Mouse (Mus musculus) lung, embryonic 14.5 days (tissue): ENCODE measurements around the gene Zfp513. TPM values are rescaled to one million over a fixed set of nuclear protein-coding genes. Genes with fewer than 3 reads are reported as not detected.
"Not testable (repeated sequence)": the region's sequence is repeated elsewhere in the genome, so short reads cannot be mapped to it uniquely, and the experiment has no call there.

Experiments
- ATAC-seq: fragments of 200-750 bp; cut with Nextera tagmentation; 2 replicates; pipeline ENCODE4 v1.8.0; 2017; ENCODE audit warnings: mild to moderate bottlenecking, moderate TSS enrichment, moderate library complexity; ENCODE audit not compliant: insufficient read depth
- DNase-seq: peaks from one replicate; pipeline ENCODE4 v3.0.0-alpha.2; 2015
- H3K27ac ChIP-seq: fragments of 300-500 bp; sonication (generic); 2 replicates; pipeline ENCODE4 v1.5.1; 2014; ENCODE audit warnings: low read depth, mild to moderate bottlenecking, moderate library complexity
- H3K27me3 ChIP-seq: fragments of 300-500 bp; sonication (generic); 2 replicates; pipeline ENCODE4 v1.6.1; 2014; ENCODE audit warnings: low read length, control low read depth; ENCODE audit not compliant: insufficient read depth
- H3K36me3 ChIP-seq: fragments of 300-500 bp; sonication (generic); 2 replicates; pipeline ENCODE4 v1.6.1; 2014; ENCODE audit warnings: control low read depth; ENCODE audit not compliant: insufficient read depth
- H3K4me1 ChIP-seq: fragments of 300-500 bp; sonication (generic); 2 replicates; pipeline ENCODE4 v1.6.1; 2014; ENCODE audit warnings: antibody characterized with exemption, control low read depth; ENCODE audit not compliant: insufficient read depth
- H3K4me2 ChIP-seq: fragments of 300-500 bp; sonication (generic); 2 replicates; pipeline ENCODE4 v1.6.1; 2014; ENCODE audit warnings: mild to moderate bottlenecking
- H3K4me3 ChIP-seq: fragments of 300-500 bp; sonication (generic); 2 replicates; pipeline ENCODE4 v1.5.1; 2014; ENCODE audit warnings: low read depth, low read length
- H3K9ac ChIP-seq: fragments of 300-500 bp; sonication (generic); 2 replicates; pipeline ENCODE4 v1.6.1; 2014
- H3K9me3 ChIP-seq: fragments of 300-500 bp; sonication (generic); 2 replicates; pipeline ENCODE4 v1.6.1; 2016; ENCODE audit warnings: low read depth, low read length, control low read depth
- CTCF ChIP-seq: IDR thresholded peaks from 2 replicates; pipeline ENCODE4 v1.5.1; 2016; ENCODE audit warnings: antibody characterized with exemption, low read depth
- WGBS: fragments of 180-500 bp; shearing (Covaris S2); extraction: QIAGEN DNeasy Blood & Tissue Kit; methylation state at CpG from one replicate; pipeline ENCODE4 v1.1.7; 2014; 5-methylcytosine and 5-hydroxymethylcytosine counted together
- polyA plus RNA-seq: library from polyadenylated mRNA; unstranded; fragments of >200 nt; fragmentation: Nextera tagmentation; extraction: Ambion mirVana; gene quantifications from 2 replicates; pipeline ENCODE4 v1.2.1, GENCODE M21; 2014

The Zfp513 gene
- polyA plus RNA-seq, 1 experiment from 2014 or later = 7.1 TPM

- 2% methylated on average over 2 of the region's 2 CpGs for WGBS
- Histone ChIP-seq H3K4me3 (peak overlapping the region; percentile 84), H3K27me3 (no peaks in the 10 kb centered on the region), H3K9me3 (no peaks in the 10 kb centered on the region), H3K36me3 (no peaks in the 10 kb centered on the region), H3K9ac (no peak overlapping the region), H3K4me1 (peaks cover 4% of the 10 kb centered on the region; the same call in 1 of the 2 replicates), H3K4me2 (peak overlapping the region; percentile 64), H3K27ac (no peak overlapping the region)
- ATAC-seq (no peak), DNase-seq (peak; percentile 81)
- peak; percentile 55 for TF ChIP-seq CTCF
These were observed 17.0 kb upstream of the Zfp513 start for GRCm38 (mm10) chr5:31219070-31219469.

- H3K27me3 ChIP-seq = no peaks in the 10 kb centered on the region
- 48% methylated on average over 6 of the region's 7 CpGs for WGBS
- no peak overlapping the region for H3K4me3 ChIP-seq
- peak overlapping the region; percentile 64; the same call in 1 of the 2 replicates for H3K4me2 ChIP-seq
- DNase-seq (no peak), ATAC-seq (no peak)
- no peak for TF ChIP-seq CTCF
- no peak overlapping the region for H3K9ac ChIP-seq
- H3K4me1 ChIP-seq = peaks cover 4% of the 10 kb centered on the region; the same call in 1 of the 2 replicates
- H3K27ac ChIP-seq = no peak overlapping the region
- H3K9me3 ChIP-seq = no peaks in the 10 kb centered on the region
- H3K36me3 ChIP-seq = no peaks in the 10 kb centered on the region
These were observed 16.2 kb upstream of the Zfp513 start for GRCm38 (mm10) chr5:31218294-31218693.

- H3K4me2 ChIP-seq, H3K27me3 ChIP-seq, ATAC-seq, H3K36me3 ChIP-seq, H3K9me3 ChIP-seq, DNase-seq, H3K4me3 ChIP-seq, H3K9ac ChIP-seq, H3K4me1 ChIP-seq, H3K27ac ChIP-seq: not testable (repeated sequence)
- WGBS = 91% methylated on average over 6 of the region's 6 CpGs
These were observed 14.5 kb upstream of the Zfp513 start for GRCm38 (mm10) chr5:31216554-31216953.

GRCm38 (mm10) chr5:31204421-31204820 is 2.3 kb upstream of the Zfp513 start:
- Histone ChIP-seq H3K9me3 (peaks cover 6% of the 10 kb centered on the region; the same call in 1 of the 2 replicates), H3K4me3 (no peak overlapping the region), H3K27ac (no peak overlapping the region), H3K4me2 (no peak overlapping the region), H3K4me1 (peaks cover 4% of the 10 kb centered on the region; the same call in 1 of the 2 replicates), H3K36me3 (peaks cover 76% of the 10 kb centered on the region), H3K27me3 (no peaks in the 10 kb centered on the region), H3K9ac (no peak overlapping the region)
- no peak for TF ChIP-seq CTCF
- WGBS = 96% methylated on average over 6 of the region's 6 CpGs
- no peak for ATAC-seq
- DNase-seq = no peak

GRCm38 (mm10) chr5:31203866-31204265 is 1.8 kb upstream of the Zfp513 start:
- H3K9me3 ChIP-seq = peaks cover 6% of the 10 kb centered on the region; the same call in 1 of the 2 replicates
- H3K4me2 ChIP-seq = no peak overlapping the region
- H3K9ac ChIP-seq = no peak overlapping the region
- no peak for TF ChIP-seq CTCF
- H3K36me3 ChIP-seq = peaks cover 82% of the 10 kb centered on the region
- DNase-seq (no peak), ATAC-seq (no peak)
- H3K4me1 ChIP-seq = peaks cover 4% of the 10 kb centered on the region; the same call in 1 of the 2 replicates
- no peak overlapping the region for H3K4me3 ChIP-seq
- H3K27ac ChIP-seq = no peak overlapping the region
- WGBS = 88% methylated on average over 2 of the region's 2 CpGs
- H3K27me3 ChIP-seq = no peaks in the 10 kb centered on the region

GRCm38 (mm10) chr5:31202933-31203332 is 830 bp upstream of the Zfp513 start:
- Histone ChIP-seq H3K27me3 (no peaks in the 10 kb centered on the region), H3K4me3 (peak overlapping the region; percentile 83), H3K9ac (peak overlapping the region; percentile 42), H3K4me1 (peaks cover 4% of the 10 kb centered on the region; the same call in 1 of the 2 replicates), H3K9me3 (peaks cover 6% of the 10 kb centered on the region; the same call in 1 of the 2 replicates), H3K36me3 (peaks cover 82% of the 10 kb centered on the region), H3K4me2 (peak overlapping the region; percentile 63), H3K27ac (peak overlapping the region; percentile 55)
- DNase-seq (no peak), ATAC-seq (no peak)
- TF ChIP-seq CTCF = no peak
- WGBS = 84% methylated on average over 7 of the region's 7 CpGs

- Histone ChIP-seq H3K4me1 (peaks cover 4% of the 10 kb centered on the region; the same call in 1 of the 2 replicates), H3K27me3 (no peaks in the 10 kb centered on the region), H3K9ac (peak overlapping the region; percentile 83), H3K4me3 (peak overlapping the region; percentile 83), H3K4me2 (peak overlapping the region; percentile 90), H3K36me3 (peaks cover 84% of the 10 kb centered on the region), H3K27ac (peak overlapping the region; percentile 65; the same call in 1 of the 2 replicates), H3K9me3 (peaks cover 6% of the 10 kb centered on the region; the same call in 1 of the 2 replicates)
- DNase-seq (no peak), ATAC-seq (no peak)
- 18% methylated on average over 13 of the region's 13 CpGs for whole genome bisulfite sequencing
- TF ChIP-seq CTCF = no peak
These were observed 911 bp downstream of the Zfp513 start for GRCm38 (mm10) chr5:31201042-31201741.
